Mouse (Mus musculus) left cerebral cortex, postnatal 36 days (tissue): ENCODE measurements around the gene Mcm3. TPM values are rescaled to one million over a fixed set of nuclear protein-coding genes. Genes with fewer than 3 reads are reported as not detected.

Experiments
- DNase-seq, 2 experiments: peaks; one replicate each; pipeline ENCODE4 v3.0.0; 2021 to 2022; ENCODE audit warnings: low spot score in 2 of 2, mixed read lengths in 1 of 2
- intact Hi-C: fragments of 180-260 bp; cut with DNase I; formaldehyde crosslinking; loops from one replicate; pipeline ENCODE4 v1.15.1; 2025
- total RNA-seq, 2 experiments: library from RNA; stranded (reverse); gene quantifications; 2 replicates each; pipeline ENCODE4 v1.2.3; 2021

Mcm3 gene
- total RNA-seq, result 1 to 10 TPM; 1.9 to 3.3 TPM

- peak; percentile 80 to 86 for DNase-seq
- intact Hi-C loops, result loop anchor here (10.0 kb wide), 1 partner anchor 345 kb away; no protein-coding TSS in a partner anchor
Observed at GRCm38 (mm10) chr1:20819771-20820605, at the start of gene Mcm3. TSS of gene Mcm3 (minus strand) at chr1:20820312.

- no peak for DNase-seq
- intact Hi-C loops, result no loop called here
Observed at GRCm38 (mm10) chr1:20868036-20868435, 47.9 kb upstream of the Mcm3 start.

GRCm38 (mm10) chr1:20867241-20867902, 47.3 kb upstream of the Mcm3 start:
- intact Hi-C loops, result no loop called here
- DNase-seq, result no peak

GRCm38 (mm10) chr1:20863452-20864172, 43.5 kb upstream of the Mcm3 start:
- DNase-seq, result no peak
- intact Hi-C loops, result no loop called here

- intact Hi-C loops, result no loop called here
- no peak for DNase-seq
Observed at GRCm38 (mm10) chr1:20861865-20862264, 41.8 kb upstream of the Mcm3 start.

- DNase-seq, result no peak
- intact Hi-C loops, result no loop called here
Observed at GRCm38 (mm10) chr1:20860775-20861174, 40.7 kb upstream of the Mcm3 start.

- intact Hi-C loops, result no loop called here
Observed at GRCm38 (mm10) chr1:20856924-20857902, 37.1 kb upstream of the Mcm3 start.

GRCm38 (mm10) chr1:20839911-20840310, 19.8 kb upstream of the Mcm3 start:
- intact Hi-C loops, result no loop called here
- no peak for DNase-seq

More at GRCm38 (mm10) chr1:20856924-20857902, 37.1 kb upstream of the Mcm3 start:
- no peak for DNase-seq

- intact Hi-C loops, result no loop called here
- no peak for DNase-seq
Observed at GRCm38 (mm10) chr1:20836551-20837125, 16.5 kb upstream of the Mcm3 start.

GRCm38 (mm10) chr1:20833141-20833511, 13.0 kb upstream of the Mcm3 start:
- no peak for DNase-seq
- intact Hi-C loops, result no loop called here

- no peak for DNase-seq
- intact Hi-C loops, result no loop called here
Observed at GRCm38 (mm10) chr1:20832473-20833140, 12.5 kb upstream of the Mcm3 start.

- intact Hi-C loops, result no loop called here
Observed at GRCm38 (mm10) chr1:20830546-20830945, 10.4 kb upstream of the Mcm3 start.

GRCm38 (mm10) chr1:20828061-20828460, 7.9 kb upstream of the Mcm3 start:
- DNase-seq, result no peak
- intact Hi-C loops, result loop anchor here (5.0 to 10.0 kb wide), 2 partner anchors 64 to 337 kb away; partner anchors contain the start of gene Paqr8

More at GRCm38 (mm10) chr1:20830546-20830945, 10.4 kb upstream of the Mcm3 start:
- DNase-seq, result no peak

GRCm38 (mm10) chr1:20825036-20825435, 4.9 kb upstream of the Mcm3 start:
- DNase-seq, result no peak
- intact Hi-C loops, result loop anchor here (5.0 to 10.0 kb wide), 2 partner anchors 67 to 340 kb away; partner anchors contain the start of gene Paqr8

- DNase-seq, result no peak
- intact Hi-C loops, result loop anchor here (10.0 kb wide), 1 partner anchor 341 kb away; no protein-coding TSS in a partner anchor
Observed at GRCm38 (mm10) chr1:20823906-20824305, 3.8 kb upstream of the Mcm3 start.

GRCm38 (mm10) chr1:20823471-20823870, 3.4 kb upstream of the Mcm3 start:
- intact Hi-C loops, result loop anchor here (10.0 kb wide), 1 partner anchor 341 kb away; no protein-coding TSS in a partner anchor
- no peak for DNase-seq

GRCm38 (mm10) chr1:20820959-20821358, 847 bp upstream of the Mcm3 start:
- intact Hi-C loops, result loop anchor here (10.0 kb wide), 1 partner anchor 344 kb away; no protein-coding TSS in a partner anchor
- DNase-seq, result no peak

- intact Hi-C loops, result no loop called here
- no peak for DNase-seq
Observed at GRCm38 (mm10) chr1:20817596-20817995, 2.5 kb downstream of the Mcm3 start.
